Mouse (Mus musculus): ENCODE measurements around the gene Usp33. TPM values are rescaled to one million over a fixed set of nuclear protein-coding genes. Genes with fewer than 3 reads are reported as not detected.

Usp33 gene
- polyA plus RNA-seq, 1 experiment from 2014 or later: 31.9 TPM

DNA sequence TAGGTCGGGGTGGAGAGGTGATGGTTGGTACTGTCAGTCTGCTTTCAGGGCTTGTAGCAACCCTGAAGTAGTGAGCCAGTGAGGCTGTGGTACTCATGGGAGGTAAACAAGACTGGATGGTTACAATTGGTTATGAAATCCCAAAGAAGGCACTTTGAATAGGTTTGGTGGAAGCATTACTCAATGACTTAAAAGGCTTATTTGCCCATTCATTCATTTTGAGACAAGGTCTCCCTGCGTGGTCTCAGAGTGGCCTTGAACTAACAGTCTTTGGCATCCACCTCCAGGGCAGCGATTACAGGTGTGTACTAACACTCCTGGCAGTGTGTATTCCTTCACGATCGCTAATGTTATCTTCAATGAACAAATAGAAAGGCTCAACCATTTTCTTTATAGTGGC, 4.7 kb downstream of the Usp33 start:
- Histone ChIP-seq H3K36me3 (ENCODE audit: control insufficient read depth, insufficient read depth, low read length) (no peaks in the 10 kb centered on the region), H3K4me1 (ENCODE audit: control insufficient read depth, insufficient read depth, low read length) (peaks cover 16% of the 10 kb centered on the region), H3K4me3 (ENCODE audit: low read depth, low read length) (no peak overlapping the region), H3K9me3 (replicated peaks; ENCODE audit: control insufficient read depth, low read length) (no peaks in the 10 kb centered on the region), H3K27me3 (ENCODE audit: control insufficient read depth, insufficient read depth, low read length) (no peaks in the 10 kb centered on the region), H3K9ac (ENCODE audit: low read depth, low read length) (no peak overlapping the region), H3K27ac (ENCODE audit: low read depth, low read length) (no peak overlapping the region), H3K4me2 (no peak overlapping the region)
- no peak for ATAC-seq (replicated peaks; ENCODE audit: insufficient number of reproducible peaks, low FRiP score, low TSS enrichment)
- 86% methylated on average over 5 of the region's 5 CpGs for WGBS (ENCODE audit: insufficient replicate concordance)

DNA sequence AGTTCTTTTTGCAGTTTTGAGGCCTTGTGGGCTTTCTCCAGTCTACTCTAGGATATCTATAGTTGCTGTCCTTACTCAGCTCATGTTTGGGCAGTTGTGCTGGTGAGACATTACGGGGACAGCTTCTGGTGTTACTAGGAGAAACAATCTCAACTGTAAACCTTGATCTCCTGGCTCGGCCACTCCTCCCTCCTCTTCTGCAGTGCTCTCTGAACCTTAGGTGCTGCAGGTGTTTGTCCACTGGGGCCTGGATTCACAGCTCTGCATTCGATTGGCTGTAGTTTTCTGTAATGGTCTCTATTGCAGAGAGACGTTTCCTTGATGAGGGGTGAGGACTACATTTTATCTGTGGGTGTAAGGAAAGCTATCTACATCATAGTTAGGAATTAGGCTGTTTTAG, 6.0 kb downstream of the Usp33 start:
- Histone ChIP-seq H3K9ac (ENCODE audit: low read depth, low read length) (no peak overlapping the region), H3K9me3 (replicated peaks; ENCODE audit: control insufficient read depth, low read length) (no peaks in the 10 kb centered on the region), H3K4me2 (no peak overlapping the region), H3K4me1 (ENCODE audit: control insufficient read depth, insufficient read depth, low read length) (peaks cover 13% of the 10 kb centered on the region), H3K27me3 (ENCODE audit: control insufficient read depth, insufficient read depth, low read length) (no peaks in the 10 kb centered on the region), H3K36me3 (ENCODE audit: control insufficient read depth, insufficient read depth, low read length) (no peaks in the 10 kb centered on the region), H3K4me3 (ENCODE audit: low read depth, low read length) (no peak overlapping the region), H3K27ac (ENCODE audit: low read depth, low read length) (no peak overlapping the region)
- ATAC-seq (replicated peaks; ENCODE audit: insufficient number of reproducible peaks, low FRiP score, low TSS enrichment): no peak
- 75% methylated on average over 4 of the region's 4 CpGs for WGBS (ENCODE audit: insufficient replicate concordance)

DNA sequence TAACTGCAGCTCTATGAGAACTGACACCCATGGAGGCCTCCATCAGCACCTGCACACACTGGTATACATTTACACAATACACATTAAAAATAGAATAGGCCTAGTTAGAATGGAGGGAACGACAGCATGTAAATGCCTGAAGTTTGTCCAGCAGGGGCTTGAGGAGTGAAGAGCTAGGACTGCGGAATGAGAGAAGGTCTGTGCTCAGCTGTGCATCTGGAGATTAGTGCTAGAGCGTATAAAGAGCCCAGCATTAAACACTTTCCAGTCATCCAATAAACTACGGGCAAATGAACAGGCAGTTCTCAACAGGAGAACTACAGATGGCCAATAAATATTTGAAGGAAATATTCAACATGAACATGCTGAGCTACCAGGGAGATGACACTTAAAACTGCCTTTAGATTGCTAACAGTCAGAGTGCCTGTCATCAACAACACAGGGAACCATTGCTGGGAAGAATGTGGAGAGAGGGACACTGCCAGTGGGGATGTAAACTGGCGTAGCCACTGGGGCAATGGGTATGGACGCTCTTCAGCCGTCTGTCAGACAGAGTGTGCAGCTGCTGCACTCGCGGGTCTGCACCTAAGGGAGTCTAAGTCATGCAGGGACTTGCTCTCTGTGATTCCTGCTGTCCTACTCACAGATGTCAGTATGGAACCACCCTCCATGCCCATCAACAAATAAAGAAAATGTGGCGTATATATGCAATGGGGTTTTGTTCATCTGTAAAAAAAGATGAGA, 7.3 kb downstream of the Usp33 start:
- H3K9ac ChIP-seq (ENCODE audit: low read depth, low read length): no peak overlapping the region
- no peaks in the 10 kb centered on the region for H3K27me3 ChIP-seq (ENCODE audit: control insufficient read depth, insufficient read depth, low read length)
- no peaks in the 10 kb centered on the region for H3K9me3 ChIP-seq (replicated peaks; ENCODE audit: control insufficient read depth, low read length)
- peaks cover 10% of the 10 kb centered on the region for H3K4me1 ChIP-seq (ENCODE audit: control insufficient read depth, insufficient read depth, low read length)
- H3K27ac ChIP-seq (ENCODE audit: low read depth, low read length): no peak overlapping the region
- H3K4me2 ChIP-seq: no peak overlapping the region
- no peak; the same call in 1 of the 2 replicates for ATAC-seq (replicated peaks; ENCODE audit: insufficient number of reproducible peaks, low FRiP score, low TSS enrichment)
- H3K36me3 ChIP-seq (ENCODE audit: control insufficient read depth, insufficient read depth, low read length): no peaks in the 10 kb centered on the region
- H3K4me3 ChIP-seq (ENCODE audit: low read depth, low read length): no peak overlapping the region
- WGBS (ENCODE audit: insufficient replicate concordance): 87% methylated on average over 10 of the region's 10 CpGs

DNA sequence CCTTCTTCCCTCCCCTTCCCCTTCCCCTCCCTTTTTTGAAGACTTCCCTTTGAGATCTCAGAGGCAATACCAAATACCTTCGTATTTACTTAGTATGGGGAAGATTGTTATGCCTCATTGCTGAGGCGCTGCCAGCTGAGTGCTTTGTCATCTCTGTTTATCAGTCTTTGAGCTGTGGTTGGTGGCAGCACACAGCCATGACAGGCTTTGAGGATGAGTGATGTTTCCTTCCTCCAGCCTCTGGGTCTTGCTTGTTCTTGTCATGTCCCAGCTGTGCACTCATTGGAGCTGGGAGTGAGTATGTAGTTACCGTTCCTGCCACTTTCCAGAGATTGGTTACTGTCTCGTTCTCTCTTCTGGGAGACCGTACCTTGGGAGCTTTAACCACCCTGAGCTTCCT, 9.1 kb downstream of the Usp33 start:
- WGBS (ENCODE audit: insufficient replicate concordance): 48% methylated on average over 5 of the region's 5 CpGs
- 0 out of 2 replicates have a peak overlapping the region, but pooled peaks have one; percentile 4 for H3K27ac ChIP-seq (ENCODE audit: low read depth, low read length)
- no peaks in the 10 kb centered on the region for H3K36me3 ChIP-seq (ENCODE audit: control insufficient read depth, insufficient read depth, low read length)
- no peak overlapping the region for H3K4me2 ChIP-seq
- no peak; the same call in 1 of the 2 replicates for ATAC-seq (replicated peaks; ENCODE audit: insufficient number of reproducible peaks, low FRiP score, low TSS enrichment)
- H3K9ac ChIP-seq (ENCODE audit: low read depth, low read length): no peak overlapping the region
- H3K27me3 ChIP-seq (ENCODE audit: control insufficient read depth, insufficient read depth, low read length): no peaks in the 10 kb centered on the region
- H3K9me3 ChIP-seq (replicated peaks; ENCODE audit: control insufficient read depth, low read length): no peaks in the 10 kb centered on the region
- H3K4me1 ChIP-seq (ENCODE audit: control insufficient read depth, insufficient read depth, low read length): peaks cover 10% of the 10 kb centered on the region
- no peak overlapping the region for H3K4me3 ChIP-seq (ENCODE audit: low read depth, low read length)

DNA sequence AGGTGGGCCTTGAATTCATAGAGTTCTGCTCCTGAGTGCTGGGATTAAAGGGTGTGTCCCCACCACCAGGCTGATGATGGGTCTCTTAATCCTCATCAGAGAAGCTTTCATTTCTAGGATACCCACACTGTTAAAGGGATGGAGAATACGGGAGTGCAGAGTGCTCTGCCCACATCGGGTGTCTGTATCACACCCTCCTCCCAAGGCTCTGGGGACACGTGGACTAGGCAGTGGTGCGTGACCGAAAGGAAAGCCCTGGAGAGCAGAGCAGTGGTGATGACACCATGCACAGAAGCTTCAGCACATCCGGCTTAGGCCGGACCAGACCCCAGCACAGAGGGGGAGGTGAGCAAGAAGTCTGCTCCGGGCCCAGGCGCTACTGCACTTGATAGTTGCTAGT, 10.5 kb downstream of the Usp33 start:
- Histone ChIP-seq H3K9ac (ENCODE audit: low read depth, low read length) (no peak overlapping the region), H3K27me3 (ENCODE audit: control insufficient read depth, insufficient read depth, low read length) (no peaks in the 10 kb centered on the region), H3K4me3 (ENCODE audit: low read depth, low read length) (no peak overlapping the region), H3K27ac (ENCODE audit: low read depth, low read length) (no peak overlapping the region), H3K36me3 (ENCODE audit: control insufficient read depth, insufficient read depth, low read length) (0 out of 2 replicates have a peak, but pooled peaks cover 3% of the 10 kb centered on the region), H3K4me2 (no peak overlapping the region), H3K4me1 (ENCODE audit: control insufficient read depth, insufficient read depth, low read length) (peaks cover 10% of the 10 kb centered on the region), H3K9me3 (replicated peaks; ENCODE audit: control insufficient read depth, low read length) (no peaks in the 10 kb centered on the region)
- ATAC-seq (replicated peaks; ENCODE audit: insufficient number of reproducible peaks, low FRiP score, low TSS enrichment): no peak
- 78% methylated on average over 9 of the region's 9 CpGs for WGBS (ENCODE audit: insufficient replicate concordance)

DNA sequence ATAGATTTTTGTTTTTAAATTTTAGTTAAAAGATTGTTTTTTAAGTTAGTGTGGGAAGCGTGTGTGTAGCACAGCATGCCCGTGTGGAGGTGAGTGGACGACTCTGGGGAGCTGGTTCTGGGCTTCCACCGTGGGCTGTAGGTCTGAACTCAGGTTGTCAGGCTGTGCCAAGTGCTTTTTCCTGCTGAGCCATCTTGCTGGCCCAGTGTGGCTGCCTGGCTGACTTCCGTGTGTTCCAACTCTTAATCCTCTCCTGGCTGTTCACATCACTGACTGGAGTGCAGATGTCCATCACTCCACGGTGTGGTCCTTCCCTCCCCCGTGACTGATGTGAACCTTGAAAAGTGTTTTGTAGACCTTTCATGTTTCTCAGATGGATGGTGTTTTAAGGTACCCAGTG, 12.9 kb downstream of the Usp33 start:
- peaks cover 19% of the 10 kb centered on the region for H3K36me3 ChIP-seq (ENCODE audit: control insufficient read depth, insufficient read depth, low read length)
- H3K9ac ChIP-seq (ENCODE audit: low read depth, low read length): no peak overlapping the region
- no peaks in the 10 kb centered on the region for H3K9me3 ChIP-seq (replicated peaks; ENCODE audit: control insufficient read depth, low read length)
- no peaks in the 10 kb centered on the region for H3K27me3 ChIP-seq (ENCODE audit: control insufficient read depth, insufficient read depth, low read length)
- H3K4me1 ChIP-seq (ENCODE audit: control insufficient read depth, insufficient read depth, low read length): peaks cover 4% of the 10 kb centered on the region; the same call in 1 of the 2 replicates
- 84% methylated on average over 7 of the region's 7 CpGs for WGBS (ENCODE audit: insufficient replicate concordance)
- no peak overlapping the region for H3K27ac ChIP-seq (ENCODE audit: low read depth, low read length)
- no peak overlapping the region for H3K4me2 ChIP-seq
- H3K4me3 ChIP-seq (ENCODE audit: low read depth, low read length): no peak overlapping the region
- ATAC-seq (replicated peaks; ENCODE audit: insufficient number of reproducible peaks, low FRiP score, low TSS enrichment): no peak

DNA sequence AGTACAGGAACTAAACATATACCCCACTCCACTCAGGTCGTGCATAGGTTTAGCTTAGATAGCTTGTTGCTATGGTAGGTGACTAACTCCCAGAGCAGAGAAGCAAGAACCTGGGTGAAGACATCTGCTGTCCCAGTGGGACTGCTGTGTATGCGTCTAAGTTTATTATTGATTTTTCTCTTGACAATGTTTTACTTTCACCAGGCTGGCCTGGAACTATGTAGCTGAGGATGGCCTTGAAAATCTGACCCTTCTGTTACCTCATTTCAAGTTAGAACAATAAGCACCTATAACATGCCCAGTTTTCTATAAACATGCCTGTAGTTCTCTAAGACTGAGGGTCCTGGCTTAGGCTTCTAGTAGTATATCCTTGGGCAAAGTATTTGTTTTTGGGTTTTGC, 17.9 kb downstream of the Usp33 start:
- Histone ChIP-seq H3K4me1 (ENCODE audit: control insufficient read depth, insufficient read depth, low read length) (no peaks in the 10 kb centered on the region), H3K27ac (ENCODE audit: low read depth, low read length) (no peak overlapping the region), H3K9ac (ENCODE audit: low read depth, low read length) (no peak overlapping the region), H3K27me3 (ENCODE audit: control insufficient read depth, insufficient read depth, low read length) (no peaks in the 10 kb centered on the region), H3K4me3 (ENCODE audit: low read depth, low read length) (no peak overlapping the region), H3K9me3 (replicated peaks; ENCODE audit: control insufficient read depth, low read length) (no peaks in the 10 kb centered on the region), H3K36me3 (ENCODE audit: control insufficient read depth, insufficient read depth, low read length) (peaks cover 35% of the 10 kb centered on the region), H3K4me2 (no peak overlapping the region)
- WGBS (ENCODE audit: insufficient replicate concordance): 86% methylated on average over 2 of the region's 2 CpGs
- no peak for ATAC-seq (replicated peaks; ENCODE audit: insufficient number of reproducible peaks, low FRiP score, low TSS enrichment)

DNA sequence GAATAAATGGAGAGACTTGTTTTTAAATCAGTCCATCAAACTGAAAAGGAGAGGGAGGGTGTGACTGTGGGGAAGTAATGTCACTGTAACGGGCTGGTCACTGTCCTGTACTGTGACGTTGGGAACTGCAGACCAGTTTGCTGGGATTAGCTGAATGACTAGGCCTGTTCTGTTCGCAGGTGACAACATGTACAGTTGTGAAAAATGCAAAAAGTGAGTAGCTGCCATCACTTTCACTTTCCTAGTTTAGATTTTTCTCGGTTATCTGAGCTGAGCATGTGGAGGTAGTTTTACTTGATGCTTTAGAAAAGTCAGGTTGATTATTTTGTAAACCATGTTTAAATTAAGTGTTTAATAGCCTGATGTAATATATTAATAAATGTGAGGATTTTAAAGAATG, 29.8 kb downstream of the Usp33 start:
- H3K9me3 ChIP-seq (replicated peaks; ENCODE audit: control insufficient read depth, low read length): no peaks in the 10 kb centered on the region
- no peak overlapping the region for H3K4me3 ChIP-seq (ENCODE audit: low read depth, low read length)
- peaks cover 18% of the 10 kb centered on the region for H3K36me3 ChIP-seq (ENCODE audit: control insufficient read depth, insufficient read depth, low read length)
- 80% methylated on average over 4 of the region's 4 CpGs for WGBS (ENCODE audit: insufficient replicate concordance)
- no peaks in the 10 kb centered on the region for H3K4me1 ChIP-seq (ENCODE audit: control insufficient read depth, insufficient read depth, low read length)
- H3K9ac ChIP-seq (ENCODE audit: low read depth, low read length): no peak overlapping the region
- ATAC-seq (replicated peaks; ENCODE audit: insufficient number of reproducible peaks, low FRiP score, low TSS enrichment): no peak
- H3K27ac ChIP-seq (ENCODE audit: low read depth, low read length): no peak overlapping the region
- no peaks in the 10 kb centered on the region for H3K27me3 ChIP-seq (ENCODE audit: control insufficient read depth, insufficient read depth, low read length)
- H3K4me2 ChIP-seq: no peak overlapping the region

DNA sequence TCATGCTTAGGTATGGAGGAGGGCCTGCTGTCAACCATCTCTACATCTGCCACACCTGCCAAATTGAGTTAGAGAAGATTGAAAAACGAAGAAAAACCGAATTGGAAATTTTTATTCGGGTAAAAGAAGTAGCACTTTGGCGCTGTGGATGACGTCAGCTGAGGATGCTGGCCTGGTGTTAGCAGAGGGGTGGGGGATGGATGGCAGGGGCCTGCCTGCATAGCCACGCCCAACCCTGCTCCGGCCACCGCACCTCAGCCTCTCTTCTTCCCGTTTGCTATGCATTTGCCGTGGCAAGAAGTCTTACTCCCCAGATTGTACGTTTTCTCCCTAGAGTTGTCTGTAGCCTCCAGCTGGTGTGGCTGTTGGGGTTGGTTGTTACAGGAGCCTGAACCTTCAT, 37.8 kb downstream of the Usp33 start:
- Histone ChIP-seq H3K4me2 (no peak overlapping the region), H3K9me3 (replicated peaks; ENCODE audit: control insufficient read depth, low read length) (no peaks in the 10 kb centered on the region), H3K4me1 (ENCODE audit: control insufficient read depth, insufficient read depth, low read length) (no peaks in the 10 kb centered on the region), H3K27ac (ENCODE audit: low read depth, low read length) (no peak overlapping the region), H3K27me3 (ENCODE audit: control insufficient read depth, insufficient read depth, low read length) (no peaks in the 10 kb centered on the region), H3K36me3 (ENCODE audit: control insufficient read depth, insufficient read depth, low read length) (peaks cover 25% of the 10 kb centered on the region), H3K9ac (ENCODE audit: low read depth, low read length) (no peak overlapping the region), H3K4me3 (ENCODE audit: low read depth, low read length) (no peak overlapping the region)
- 61% methylated on average over 11 of the region's 11 CpGs for WGBS (ENCODE audit: insufficient replicate concordance)
- no peak for ATAC-seq (replicated peaks; ENCODE audit: insufficient number of reproducible peaks, low FRiP score, low TSS enrichment)
